Mouse (Mus musculus): ENCODE measurements around the gene Krt90.

The Krt90 gene

DNA sequence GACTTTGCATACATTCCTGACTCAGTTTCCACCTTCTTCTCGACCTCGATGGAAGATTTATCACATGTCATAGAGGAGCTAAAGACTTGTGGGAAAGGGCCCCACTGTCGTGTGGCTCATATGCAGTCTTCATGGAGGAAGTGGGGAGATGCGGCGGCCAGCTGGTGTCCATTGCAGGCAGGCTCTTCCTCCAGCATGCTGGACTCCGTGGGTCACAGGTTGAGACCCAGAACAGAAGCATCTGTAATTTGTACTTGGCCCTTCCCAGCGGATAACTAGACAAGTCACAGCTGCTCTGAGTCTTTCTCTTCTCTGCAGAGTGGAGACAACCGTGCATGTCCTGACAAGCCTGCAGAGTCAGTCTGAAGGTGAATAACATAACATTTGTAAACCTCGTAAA, 54.5 kb downstream of the Krt90 start:
- DNase-seq = no peak

DNA sequence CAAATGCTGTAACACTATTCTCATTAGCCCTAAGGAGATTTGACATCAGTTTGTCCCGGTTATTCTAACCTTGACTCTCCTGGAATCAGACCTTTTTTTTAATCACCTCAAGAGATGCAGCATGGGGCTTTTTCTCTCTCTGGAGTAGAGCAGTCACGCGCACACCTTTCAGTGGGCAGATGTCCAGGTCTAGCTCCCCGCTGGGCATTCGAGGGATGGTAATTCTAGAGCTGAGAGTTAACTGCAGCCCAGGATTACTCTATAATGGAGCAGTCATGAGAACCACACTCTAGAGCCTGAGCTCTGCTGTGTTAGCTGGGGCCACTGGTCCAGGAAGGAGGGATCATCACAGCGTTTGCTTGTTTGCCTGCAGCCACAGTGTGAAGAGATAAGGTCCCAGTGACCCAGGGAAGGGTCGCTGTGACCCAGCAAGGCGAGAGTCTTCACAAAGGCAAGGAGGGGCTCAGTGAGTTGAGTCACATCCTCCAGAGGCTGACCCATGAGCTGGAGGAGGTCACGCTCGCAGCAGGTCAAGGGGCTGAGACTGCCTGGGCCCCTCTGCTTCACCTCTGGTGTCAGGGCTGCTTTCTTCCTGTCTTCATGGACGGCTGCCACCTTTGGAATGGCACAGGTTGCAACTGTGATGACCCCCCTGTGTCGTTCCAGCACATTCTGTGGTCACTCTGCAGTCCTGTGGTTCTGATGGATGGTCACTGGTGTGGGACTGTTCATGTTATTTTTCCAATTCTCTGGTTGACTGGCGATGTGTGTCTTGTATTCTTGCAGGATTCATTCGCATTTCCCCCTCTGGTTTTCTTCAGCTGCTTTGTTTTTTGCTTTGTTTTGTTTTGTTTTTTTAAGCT, 55.6 kb downstream of the Krt90 start:
- no peak for DNase-seq
